Mouse (Mus musculus) kidney, adult 8-10 months (tissue): ENCODE measurements around the gene Zfp710.
A peak's percentile ranks its signal among the peaks of the same experiment; 100 is the strongest.

Experiments used
- DNase-seq, 2 experiments: peaks; one replicate each; pipeline ENCODE4 v3.0.0; 2022

The Zfp710 gene

GRCm38 (mm10) chr7:80057781-80058180 is 33.2 kb downstream of the Zfp710 start:
- no peak for DNase-seq

DNA sequence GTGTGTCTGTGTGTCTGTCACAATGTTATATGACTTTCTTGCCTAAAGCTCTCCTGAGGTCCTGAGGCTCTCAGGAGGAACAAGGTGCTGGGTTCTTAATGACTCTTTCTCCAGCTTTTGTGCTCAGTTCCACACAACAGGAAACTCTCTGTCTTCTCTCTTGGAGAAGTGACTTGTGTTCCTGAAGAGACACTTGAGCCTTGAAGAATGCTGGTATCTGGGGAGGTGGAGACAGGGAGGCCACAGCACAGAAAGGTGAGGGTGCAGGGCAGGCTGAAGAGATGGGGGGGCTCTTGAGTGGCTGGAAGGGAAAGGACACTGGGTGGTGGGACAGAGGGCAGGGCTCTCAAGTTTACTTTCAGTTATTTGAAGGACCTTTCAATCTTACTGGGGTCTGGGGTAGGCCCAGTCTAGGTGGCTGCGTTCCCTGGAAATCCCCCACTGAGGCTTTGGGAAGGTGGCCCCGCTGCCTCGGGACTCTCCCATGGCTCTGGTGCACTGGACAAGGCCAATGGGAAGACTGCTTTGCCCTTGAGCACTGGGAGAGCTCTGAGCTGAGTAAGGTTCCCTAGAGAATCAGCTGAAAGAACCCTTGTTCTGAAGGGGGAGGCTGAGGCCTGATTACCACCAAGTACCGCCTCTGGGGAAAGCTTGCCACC is 33.9 kb downstream of the Zfp710 start:
- no peak for DNase-seq

DNA sequence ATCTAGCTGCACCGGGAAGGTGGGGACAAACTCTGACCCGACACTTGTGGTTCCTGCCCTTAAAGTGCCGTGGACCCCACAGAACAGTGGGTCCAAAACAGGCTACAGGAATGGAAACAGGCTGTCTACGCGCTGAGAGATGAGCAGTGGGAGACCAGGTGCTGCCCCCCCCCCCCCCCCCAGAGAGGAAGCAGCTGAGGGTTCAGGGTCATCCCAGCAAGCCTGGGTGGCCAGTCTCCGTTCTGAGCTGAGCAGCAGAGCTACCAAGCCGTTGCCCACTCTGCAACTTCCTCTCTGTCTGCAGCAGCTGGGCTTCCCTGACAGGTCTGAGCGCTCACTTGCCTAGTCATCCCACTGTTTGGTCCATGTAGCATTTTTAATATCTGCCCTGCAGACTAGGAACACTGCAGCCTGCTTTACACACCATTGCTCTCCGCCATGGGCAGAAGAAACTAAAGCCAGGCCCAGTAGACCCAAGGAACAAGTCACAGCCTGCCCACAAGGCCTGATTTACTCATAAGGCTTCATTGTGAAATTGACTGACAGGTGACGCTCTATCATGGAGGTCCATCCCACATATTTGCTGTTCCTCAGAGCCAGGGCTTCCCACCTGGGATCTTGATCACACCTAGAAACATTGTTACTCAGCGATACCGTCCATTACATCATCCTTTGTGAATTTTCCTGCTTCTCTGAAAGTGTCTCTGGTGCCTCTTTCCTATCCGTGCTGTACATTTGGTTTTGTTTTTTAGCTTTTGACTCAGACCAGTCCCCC is 34.6 kb downstream of the Zfp710 start:
- no peak for DNase-seq

DNA sequence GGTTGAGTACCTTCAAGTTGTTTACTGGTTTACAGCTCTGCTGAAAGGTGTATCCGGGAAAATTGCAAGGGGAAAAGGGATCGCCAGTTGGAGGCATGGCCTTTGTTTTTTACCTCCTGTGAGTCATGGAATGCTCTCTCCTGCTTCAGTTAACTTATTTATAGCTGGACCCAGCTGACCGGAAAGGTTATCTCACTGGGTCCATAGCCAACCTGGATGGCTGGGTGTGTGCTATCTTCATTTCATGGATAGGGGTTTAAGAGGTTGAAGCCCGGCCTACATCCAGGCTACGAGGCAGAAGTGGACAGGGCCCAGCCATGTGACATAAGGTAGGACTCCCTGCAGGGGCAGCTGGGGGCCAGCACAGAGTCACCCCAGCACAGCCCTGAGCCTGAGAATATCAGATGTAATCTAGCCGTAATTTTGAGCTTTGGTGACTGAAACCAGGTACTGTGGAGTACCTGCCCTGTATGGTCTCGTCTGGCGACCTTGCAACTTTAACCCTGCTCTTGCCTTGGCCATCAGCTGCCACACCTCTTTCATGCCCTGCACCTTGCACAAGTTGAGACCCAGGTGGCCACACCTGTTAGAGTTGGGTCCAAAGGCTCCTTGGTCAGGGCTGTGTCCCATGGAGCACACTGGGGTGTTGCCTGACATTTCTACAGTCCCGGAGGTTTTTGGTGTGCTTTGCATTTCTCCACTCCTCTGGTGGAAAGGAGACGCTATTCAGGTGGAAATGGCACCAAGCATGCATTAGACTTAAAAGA is 35.6 kb downstream of the Zfp710 start:
- peak; percentile 49 to 51 for DNase-seq

DNA sequence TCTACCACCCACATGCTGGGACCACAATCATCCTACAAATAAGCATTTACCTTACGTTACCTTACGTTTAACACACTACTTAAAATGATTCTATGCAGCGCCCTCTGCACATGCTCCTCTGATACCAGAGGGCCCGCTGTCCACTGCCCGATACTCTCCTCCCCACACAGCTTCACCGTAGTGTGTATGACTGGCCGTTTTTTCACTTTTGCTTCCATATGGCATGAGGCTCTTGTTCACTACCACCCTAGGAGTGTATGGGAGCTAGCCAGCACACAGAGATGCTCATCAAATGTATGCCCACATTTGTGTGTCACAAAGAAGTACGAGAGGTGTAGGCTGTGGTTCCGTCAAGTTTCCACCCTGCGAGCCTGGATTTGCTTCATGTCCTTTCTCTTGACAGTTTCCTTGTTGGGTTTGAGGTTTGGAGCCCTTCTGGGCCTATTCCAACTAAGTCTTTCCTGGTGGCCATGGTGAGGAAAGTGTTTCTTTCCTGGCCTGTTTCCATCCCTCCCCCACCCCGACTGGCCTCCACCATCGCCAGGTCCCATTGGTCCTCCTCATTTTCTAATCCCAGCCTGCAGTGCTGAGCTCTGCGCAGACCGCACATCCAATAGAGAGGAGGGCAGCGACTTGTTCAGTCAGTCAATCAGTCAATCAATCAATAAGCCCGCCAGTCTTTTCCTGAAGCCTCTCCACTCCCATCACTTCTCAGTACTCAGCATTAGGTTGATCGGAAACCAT is 37.6 kb downstream of the Zfp710 start:
- DNase-seq, result no peak

- no peak for DNase-seq
Measured at GRCm38 (mm10) chr7:80063244-80063643, 38.6 kb downstream of the Zfp710 start.

- no peak for DNase-seq
Measured at GRCm38 (mm10) chr7:80063902-80064736, 39.5 kb downstream of the Zfp710 start.

- no peak for DNase-seq
Measured at GRCm38 (mm10) chr7:80065250-80065649, 40.6 kb downstream of the Zfp710 start.

DNA sequence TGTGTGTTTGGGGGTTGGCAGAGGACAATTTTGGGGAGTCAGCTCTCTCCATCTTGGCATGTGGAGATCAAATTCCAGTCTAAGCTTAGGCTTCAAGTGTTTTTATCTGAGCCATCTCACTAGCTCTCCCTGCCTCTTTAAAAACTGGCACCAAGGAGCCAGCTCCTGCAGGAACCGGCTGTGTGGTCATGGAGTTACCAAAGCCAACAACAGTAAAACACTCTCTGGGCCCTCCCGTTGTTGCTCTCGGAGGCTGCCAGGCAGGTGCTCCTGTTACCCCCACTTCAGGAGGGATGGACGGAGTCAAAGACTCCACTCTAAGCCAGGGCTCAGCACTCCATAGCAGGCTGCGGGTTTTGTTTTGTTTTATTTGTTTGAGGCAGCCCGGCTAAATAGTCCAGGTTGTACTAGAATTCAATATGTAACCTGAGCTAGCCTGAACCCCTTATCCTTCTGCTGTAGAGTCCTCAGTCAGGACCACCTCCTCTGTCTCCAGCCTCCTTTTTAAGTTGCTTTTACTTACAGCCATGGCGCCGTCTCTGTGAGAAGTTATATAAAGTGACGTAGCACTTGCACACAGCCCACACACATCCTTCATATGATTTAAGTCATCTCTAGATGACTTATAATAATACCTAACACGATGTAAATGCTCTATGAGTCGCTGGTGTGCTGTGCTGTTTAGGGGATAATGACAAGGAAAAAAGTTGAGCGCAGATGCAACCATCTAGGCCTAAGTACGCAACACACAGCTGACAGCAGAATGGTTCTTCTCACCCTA is 42.3 kb downstream of the Zfp710 start:
- DNase-seq, result peak in 1 of 2 experiments; percentile 51

- no peak for DNase-seq
Measured at GRCm38 (mm10) chr7:80068341-80068740, 43.7 kb downstream of the Zfp710 start.

DNA sequence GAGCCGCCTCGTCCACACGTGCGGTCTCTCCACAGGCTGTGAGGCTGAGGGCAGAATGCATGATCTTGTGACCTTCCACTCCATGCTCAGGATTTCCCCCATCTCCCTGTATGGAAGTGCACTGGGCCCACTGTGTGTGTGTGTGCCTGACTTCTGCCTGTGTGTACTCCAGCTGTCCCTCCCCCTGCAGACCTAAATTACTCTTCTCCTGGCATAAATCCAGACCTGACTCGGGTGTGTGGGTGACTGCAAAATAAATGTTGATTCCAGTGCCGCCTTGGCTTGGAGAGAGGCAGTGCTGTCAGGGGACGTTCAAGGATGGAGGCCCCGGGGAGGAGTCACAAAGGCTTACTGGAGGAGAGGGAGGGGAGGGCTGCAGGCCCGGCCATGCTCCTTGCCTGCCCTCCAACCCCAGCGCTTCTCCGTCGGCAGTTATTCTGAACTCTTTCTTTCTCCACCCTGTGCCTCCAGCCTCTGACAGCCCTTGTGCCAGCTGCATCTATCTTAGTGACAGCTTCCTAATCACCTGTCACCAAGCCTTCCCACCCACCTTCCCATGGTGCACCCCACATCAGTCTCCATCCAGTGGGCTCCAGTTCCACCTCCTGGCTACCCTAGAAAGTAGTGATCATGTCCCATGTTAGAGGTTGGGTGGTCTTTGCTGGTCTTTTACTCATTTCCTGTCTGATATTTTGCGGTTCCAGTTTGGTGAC is 45.2 kb downstream of the Zfp710 start:
- DNase-seq, result peak; percentile 48 to 64

DNA sequence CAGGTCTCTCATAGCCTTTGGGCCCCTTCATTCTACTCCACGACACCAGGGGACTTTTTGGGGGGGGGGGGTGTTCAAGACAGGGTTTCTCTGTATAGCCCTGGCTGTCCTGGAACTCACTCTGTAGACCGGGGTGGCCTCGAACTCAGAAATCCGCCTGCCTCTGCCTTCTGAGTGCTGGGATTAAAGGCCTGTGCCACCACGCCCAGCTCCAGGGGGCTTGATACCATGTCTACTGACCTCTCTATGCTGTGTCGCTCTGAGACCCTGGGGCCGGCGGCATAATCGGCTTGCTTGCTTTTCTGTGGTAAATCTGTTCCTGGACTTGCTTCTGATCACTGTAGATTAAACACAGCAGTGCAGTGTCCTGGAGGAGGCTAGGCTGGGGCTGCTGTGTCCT is 46.6 kb downstream of the Zfp710 start:
- no peak for DNase-seq

- no peak for DNase-seq
Measured at GRCm38 (mm10) chr7:80072297-80072696, 47.7 kb downstream of the Zfp710 start.

GRCm38 (mm10) chr7:80073506-80073905 is 48.9 kb downstream of the Zfp710 start:
- peak; percentile 62 to 66 for DNase-seq

- DNase-seq, result peak; percentile 64 to 67
Measured at GRCm38 (mm10) chr7:80074921-80075441, 50.4 kb downstream of the Zfp710 start.

- DNase-seq, result no peak
Measured at GRCm38 (mm10) chr7:80075946-80076583, 51.5 kb downstream of the Zfp710 start.

- DNase-seq, result no peak
Measured at GRCm38 (mm10) chr7:80076961-80077716, 52.5 kb downstream of the Zfp710 start.

- peak in 1 of 2 experiments; percentile 49 for DNase-seq
Measured at GRCm38 (mm10) chr7:80077801-80078200, 53.2 kb downstream of the Zfp710 start.

GRCm38 (mm10) chr7:80078792-80079301 is 54.2 kb downstream of the Zfp710 start:
- peak; percentile 92 to 94 for DNase-seq
